Mouse (Mus musculus) urinary bladder, adult 18-20 months (tissue): ENCODE measurements around the gene Heatr1.
A peak's percentile ranks its signal among the peaks of the same experiment; 100 is the strongest.

Source experiments
- DNase-seq, 2 experiments: peaks; one replicate each; pipeline ENCODE4 v3.0.0; 2022; ENCODE audit warnings: low spot score in 2 of 2, mixed read lengths in 2 of 2

Gene Heatr1

GRCm38 (mm10) chr13:12394609-12395505 is at the start of gene Heatr1:
Heatr1 (plus strand) TSS chr13:12395027.
- DNase-seq = peak; percentile 89 to 92

DNA sequence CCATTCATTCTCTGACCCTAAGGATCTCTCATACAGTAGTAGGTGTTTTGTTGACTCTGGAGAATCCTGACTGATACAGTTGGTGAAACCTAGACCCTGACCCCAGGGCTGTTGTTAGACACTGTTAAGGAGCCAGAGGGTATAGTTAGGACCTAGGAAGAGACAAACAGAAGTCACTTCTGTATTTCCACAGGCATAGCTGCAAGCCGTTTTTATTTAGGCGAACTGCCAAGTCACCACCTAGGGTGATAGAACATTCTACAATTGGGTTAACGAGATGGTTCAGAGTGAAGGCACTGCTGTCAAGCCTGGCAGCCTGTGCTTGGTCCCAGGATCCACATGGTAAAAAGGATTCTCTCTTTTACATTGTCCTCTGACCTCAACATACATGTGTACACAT is 48.0 kb upstream of the Heatr1 start:
- DNase-seq = no peak

DNA sequence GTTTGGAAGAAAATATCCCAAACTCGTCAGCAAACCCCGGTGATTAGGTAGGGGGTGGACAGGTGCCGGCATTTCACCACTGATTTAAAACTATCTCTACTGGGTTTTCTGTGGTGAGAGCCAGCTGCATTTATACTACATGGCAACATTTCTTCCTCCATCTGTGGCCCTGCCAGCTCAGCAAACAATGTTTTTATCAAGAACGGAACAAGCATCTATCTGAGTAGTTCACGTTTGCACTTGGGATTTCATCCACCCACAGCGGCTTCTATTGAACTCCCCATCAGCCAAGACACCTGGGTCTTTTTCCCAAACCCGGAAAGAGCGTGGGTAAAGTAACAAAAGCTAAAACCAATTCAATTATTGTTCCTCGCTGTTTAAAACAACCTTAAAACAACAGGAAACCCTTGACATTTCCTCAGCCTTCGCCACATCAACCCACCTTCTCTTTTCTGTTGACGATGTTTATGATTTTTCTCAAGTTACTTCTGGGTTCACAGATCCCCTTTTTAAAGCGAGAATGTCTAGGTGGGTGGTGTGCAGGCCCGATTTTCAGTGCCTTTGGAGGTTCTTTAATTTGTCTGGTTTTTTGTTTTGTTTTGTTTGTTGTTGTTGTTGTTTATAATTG is 45.5 kb upstream of the Heatr1 start:
- no peak for DNase-seq

DNA sequence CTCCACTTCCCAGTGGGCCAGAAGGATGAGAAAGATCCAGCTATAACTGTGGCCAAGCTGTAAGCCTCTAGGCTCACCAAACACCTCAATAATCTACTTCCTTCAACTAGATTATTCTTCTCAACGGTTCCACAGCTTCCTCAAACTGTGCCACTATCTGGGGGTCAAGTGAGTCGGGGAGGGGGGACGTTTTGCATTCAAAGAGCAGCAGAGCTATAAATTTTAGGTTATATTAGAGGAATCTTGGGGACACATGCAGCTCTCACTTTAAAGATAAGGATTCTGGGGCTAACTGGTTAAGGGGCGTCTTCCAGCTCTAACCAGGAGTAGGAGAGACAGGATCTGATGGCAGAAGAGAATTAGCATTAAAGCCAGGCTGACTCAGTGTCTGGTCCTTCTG is 38.6 kb upstream of the Heatr1 start:
- DNase-seq = no peak

DNA sequence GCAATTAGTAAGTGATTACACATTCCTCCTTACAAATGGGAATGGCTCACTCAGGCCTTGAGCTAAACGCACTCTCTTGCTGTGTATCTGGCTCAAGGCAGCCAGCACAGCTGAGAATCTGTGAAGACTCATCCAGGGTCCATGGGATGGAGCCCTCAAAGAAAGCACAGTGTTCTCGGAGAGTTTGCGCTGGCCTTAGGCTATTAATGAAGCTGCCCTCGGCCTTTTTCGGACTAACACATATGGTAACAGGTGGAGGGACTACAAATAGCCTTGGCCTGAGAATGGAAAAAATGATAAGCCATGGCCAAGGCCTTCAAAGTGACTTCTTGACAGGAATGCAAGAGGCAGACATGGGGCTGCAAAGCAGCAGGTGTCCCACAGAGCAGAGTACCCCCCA is 37.3 kb upstream of the Heatr1 start:
- no peak for DNase-seq

DNA sequence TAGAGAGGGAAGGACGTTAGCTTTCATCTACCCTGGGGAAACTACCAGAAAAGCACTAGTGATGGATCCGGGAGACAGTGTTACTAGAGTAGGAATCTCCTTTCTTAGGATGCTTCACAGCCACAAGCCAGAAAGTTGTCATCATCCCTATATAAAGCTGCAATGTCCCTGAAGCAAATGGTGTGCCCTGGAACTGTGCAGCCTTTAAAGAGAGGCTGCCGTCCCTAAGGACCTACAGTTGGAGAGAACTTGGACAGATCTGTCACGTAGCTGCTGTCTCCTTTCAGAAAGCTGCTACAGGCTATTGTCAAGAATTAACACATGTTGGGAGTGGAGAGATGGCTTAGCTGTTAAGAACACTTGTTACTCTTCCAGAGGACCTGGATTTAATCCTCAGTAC is 33.3 kb upstream of the Heatr1 start:
- DNase-seq = no peak

GRCm38 (mm10) chr13:12369041-12369621 is 25.7 kb upstream of the Heatr1 start:
- no peak for DNase-seq

DNA sequence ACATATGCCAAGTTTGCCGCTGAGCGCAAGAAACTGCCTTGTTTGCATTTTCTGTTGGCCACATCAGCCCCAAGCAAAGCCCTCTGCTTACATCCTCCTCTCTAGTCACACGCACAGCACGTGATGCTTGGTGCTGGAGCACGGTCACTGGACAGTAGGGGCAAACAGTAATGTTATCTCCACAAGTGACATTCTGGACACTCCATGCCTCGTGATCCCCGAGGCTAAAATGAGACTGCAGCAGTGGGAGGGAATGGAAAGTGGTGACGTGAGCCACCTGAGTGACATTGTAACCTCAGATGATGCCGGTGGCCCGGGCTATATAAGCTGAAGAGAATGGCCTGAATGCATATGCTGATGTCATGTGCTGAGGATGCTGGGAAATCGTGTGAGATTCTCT is 24.9 kb upstream of the Heatr1 start:
- no peak for DNase-seq

- no peak for DNase-seq
These were observed 22.1 kb upstream of the Heatr1 start for GRCm38 (mm10) chr13:12372755-12373154.

DNA sequence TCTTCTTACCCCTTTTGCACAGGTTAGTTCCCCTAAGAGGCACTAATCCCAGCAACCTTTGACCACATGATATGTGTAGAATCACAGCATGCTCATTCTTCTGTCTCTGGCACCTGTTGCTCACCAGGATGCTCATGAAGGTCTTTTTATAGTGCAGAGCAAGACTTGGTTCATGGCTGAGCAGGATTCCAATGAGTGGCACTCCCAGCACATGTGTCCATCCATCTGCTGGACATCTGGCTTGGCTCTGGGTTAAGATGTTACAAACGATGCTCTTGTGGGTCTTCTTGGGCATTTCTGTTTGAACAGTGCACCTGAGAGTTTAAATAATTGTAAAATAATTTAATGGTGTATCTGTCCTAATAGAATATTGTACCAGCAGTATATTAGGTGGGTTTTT is 18.0 kb upstream of the Heatr1 start:
- no peak for DNase-seq

GRCm38 (mm10) chr13:12384796-12385195 is 10.0 kb upstream of the Heatr1 start:
- no peak for DNase-seq

GRCm38 (mm10) chr13:12386286-12386685 is 8.5 kb upstream of the Heatr1 start:
- no peak for DNase-seq

- DNase-seq = no peak
These were observed 744 bp downstream of the Heatr1 start for GRCm38 (mm10) chr13:12395571-12395970.

GRCm38 (mm10) chr13:12408343-12409066 is 13.7 kb downstream of the Heatr1 start:
- DNase-seq = no peak

DNA sequence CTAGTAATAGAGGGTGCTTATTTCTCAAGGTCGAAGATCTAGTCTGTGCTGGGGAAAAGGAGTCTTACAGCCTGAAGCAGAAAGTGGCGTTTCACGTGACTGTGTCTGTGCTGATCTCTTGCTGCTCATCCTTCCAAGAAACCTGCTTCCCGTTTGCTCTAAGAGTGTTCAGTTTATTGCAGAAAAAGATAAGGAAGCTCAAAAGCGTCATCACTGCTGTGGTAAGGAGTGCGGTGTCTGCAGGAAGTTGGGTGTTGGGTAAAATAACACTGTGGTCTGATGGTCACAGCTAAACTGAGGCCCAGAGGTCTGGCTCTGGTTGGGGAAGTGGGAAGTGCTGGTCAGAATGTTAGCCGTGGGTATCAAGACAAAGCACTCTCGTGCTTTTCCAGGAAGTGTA is 17.2 kb downstream of the Heatr1 start:
- DNase-seq = no peak

DNA sequence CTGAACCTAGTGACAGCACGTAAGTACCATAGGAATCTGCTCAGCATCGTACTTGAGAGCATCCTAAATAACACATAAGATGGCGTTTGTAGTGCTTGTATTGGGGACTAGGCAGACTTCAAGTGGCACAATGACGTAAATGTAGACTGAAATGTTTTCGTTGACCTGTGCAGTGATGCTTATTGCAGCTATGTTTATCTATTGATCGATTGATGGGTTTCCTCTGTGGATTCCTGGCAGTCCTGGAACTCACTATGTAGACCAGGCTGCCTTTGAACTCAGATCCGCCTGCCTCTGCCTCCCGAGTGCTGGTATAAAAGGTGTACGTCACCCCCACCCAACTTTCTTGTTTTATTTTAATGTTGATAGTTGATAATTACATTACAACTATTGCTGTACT is 25.8 kb downstream of the Heatr1 start:
- no peak for DNase-seq

DNA sequence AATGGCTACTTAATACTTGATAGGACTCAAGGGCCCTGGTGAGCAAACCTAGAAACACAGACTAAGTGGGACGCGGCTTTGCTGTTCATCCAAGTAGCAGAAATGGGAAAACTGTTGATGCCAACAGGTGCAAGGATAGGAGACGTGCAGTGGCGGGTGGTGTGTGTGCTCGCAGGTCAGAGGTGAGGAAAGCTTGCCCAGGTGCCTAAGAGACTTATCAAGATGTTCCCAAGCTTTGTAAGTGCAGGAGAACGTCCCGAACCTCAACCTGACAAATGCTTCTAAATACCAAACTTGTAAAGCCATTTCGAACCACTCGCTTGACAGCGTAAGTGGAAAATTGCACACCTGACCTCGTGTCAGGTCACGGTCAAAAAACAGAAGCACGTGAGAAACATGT is 33.7 kb downstream of the Heatr1 start:
- no peak for DNase-seq

DNA sequence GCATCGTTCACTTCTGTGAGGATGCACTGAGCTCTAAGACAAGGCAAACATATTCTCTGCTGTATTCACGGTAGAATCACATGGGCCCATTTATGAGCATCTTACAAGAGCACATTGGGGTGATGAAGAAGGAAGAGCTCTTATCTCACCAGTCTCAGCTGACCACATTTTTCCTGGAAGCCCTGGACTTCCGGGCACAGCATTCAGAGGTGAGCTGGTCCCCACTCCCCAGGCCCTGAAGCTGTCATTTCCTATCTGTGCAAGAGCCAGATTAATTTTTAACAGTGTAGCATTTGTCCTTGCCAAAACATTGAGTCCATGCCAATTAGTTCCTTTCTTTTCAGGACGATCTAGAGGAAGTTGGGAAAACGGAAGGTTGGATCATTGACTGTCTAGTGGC is 39.0 kb downstream of the Heatr1 start:
- DNase-seq = no peak

DNA sequence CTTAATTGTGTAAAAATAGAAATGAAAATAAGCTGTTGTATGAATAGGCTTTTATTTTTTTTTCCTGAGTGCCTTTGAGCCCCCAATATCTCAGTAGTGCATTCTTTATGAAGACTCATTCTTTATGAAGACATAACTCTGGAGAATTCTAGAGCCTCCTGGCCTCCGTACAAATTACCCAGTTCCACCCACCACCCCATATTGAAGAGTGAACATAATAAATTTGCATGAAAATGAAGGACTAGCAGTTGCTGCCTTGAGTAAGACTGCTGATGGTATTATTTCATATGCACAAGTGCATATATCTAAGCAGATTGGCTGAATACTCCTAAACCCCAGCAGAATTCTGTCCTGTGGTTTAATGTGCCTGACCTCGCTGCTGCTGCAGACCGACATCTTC is 44.8 kb downstream of the Heatr1 start:
- no peak for DNase-seq

DNA sequence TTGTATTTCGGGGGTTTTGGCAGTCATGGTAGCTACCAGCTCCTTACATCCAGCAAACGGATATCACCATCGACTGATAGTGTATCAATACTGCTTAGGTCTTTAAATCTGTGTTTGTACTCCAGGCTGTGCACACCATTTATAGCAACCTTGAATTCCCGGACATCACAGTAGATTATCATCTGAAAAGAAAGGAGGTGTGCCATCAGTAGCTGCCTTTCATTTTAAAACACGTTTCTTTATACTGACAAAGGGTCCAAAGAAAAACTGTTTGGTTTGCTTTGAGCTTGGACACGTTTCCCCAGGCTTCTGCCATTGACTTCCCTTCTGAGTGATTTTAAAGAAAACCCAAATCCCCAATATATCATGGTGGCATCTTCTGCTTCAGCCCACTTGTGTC is 46.0 kb downstream of the Heatr1 start:
- DNase-seq = no peak

- DNase-seq = no peak
These were observed 47.3 kb downstream of the Heatr1 start for GRCm38 (mm10) chr13:12442008-12442587.

- DNase-seq = no peak
These were observed 58.3 kb downstream of the Heatr1 start for GRCm38 (mm10) chr13:12453150-12453549.
